Mouse (Mus musculus) kidney, postnatal 14 days (tissue): ENCODE results near the gene Map2k6.
A peak's percentile ranks its signal among the peaks of the same experiment; 100 is the strongest.

ENCODE experiments used
- DNase-seq: peaks from one replicate; pipeline ENCODE4 v3.0.0; 2022; ENCODE audit warnings: mixed read lengths

The Map2k6 gene

DNA sequence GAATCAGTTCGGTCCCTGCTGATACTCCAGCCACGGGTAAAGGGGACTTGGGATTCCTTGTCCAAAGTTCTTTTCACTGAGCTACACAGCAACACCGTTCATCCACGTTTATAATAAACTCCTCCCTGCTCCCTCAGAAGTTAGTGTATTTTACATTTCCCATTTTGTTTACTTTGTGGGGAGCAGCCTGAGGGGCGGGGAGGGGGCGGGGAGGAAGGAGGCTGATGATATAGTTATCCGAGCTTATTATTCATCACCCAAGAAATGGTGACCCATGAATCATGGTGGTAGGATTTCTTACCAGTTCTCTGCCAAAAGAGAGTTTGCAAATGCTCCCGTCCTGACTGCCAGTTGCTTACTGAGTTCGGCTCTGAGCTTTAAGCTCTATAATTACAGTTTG, 6.7 kb downstream of the Map2k6 start:
- DNase-seq = no peak

DNA sequence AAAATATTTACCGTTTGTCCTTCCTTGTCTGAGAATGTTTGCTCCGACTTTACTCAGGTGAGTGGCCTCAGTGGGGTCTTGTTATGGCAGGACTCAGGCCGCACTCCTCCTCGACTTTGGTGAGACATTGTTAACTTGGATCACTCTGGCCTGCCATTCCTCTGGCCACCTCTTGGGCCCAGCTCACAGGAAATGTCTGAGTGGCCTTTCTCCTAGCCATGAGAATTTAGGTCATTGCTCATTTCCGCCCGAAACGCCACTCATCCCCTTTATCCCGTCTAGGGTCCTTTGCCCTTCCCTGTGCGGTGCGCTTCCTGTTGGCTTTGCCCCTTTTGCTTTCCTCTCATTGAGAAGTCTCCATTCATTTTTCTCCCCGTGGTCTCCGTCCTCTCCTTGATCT, 10.2 kb downstream of the Map2k6 start:
- no peak for DNase-seq

DNA sequence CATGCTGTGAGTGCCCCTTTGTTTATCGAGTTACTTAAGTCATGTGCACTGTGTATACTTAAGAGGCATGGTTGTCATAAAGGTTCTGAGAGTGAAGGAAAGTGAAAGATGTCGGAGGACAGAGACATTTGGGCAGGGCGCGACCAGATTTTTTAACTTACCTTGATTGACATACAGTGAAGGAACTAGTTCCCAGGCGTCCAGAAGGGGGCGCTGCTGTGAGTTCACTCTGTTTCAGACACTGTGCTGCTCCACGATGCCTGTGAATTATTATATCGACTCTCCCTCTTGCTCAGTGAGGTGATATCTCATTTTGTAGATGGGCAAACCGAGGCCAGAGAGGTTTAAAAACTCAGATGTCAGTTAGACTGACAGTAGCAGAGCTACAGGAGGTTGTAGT, 10.9 kb downstream of the Map2k6 start:
- no peak for DNase-seq

DNA sequence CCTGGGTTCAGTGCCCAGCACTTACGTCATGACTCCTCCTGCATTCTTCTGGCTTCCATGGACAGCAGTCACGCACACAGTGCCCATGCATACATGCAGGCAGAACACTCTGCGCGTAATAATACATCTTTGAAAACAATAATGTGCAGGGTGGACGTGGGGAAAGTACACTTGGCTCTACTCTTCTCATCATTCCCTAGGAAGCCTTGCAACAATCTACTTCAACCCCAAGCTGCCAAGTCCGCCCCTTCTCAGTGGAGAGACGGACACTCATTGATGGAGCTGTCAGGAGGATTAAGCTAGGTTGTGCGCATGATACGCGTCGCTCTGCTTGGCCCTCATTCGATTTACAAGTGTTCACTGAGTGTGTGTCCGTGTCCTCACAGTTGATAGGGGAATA, 12.7 kb downstream of the Map2k6 start:
- no peak for DNase-seq

DNA sequence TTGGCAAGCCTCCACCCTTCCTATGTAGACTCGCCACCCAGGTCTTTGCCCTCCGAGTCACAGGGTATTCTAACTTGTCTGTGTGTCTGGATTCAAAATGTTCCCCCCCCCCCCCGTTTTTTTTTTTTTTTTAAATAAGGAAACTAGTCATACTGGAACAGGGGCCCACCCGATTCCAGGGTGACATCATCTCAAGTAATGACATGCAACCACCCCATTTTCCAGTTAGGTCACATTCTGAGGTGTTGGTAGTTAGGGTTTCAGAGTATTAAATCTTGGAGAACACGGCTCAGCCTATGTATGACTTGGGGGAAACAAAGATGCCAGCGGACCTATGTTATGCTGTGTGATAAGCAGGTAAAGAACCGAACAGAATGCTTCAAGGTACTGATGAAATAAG, 15.3 kb downstream of the Map2k6 start:
- DNase-seq = no peak

DNA sequence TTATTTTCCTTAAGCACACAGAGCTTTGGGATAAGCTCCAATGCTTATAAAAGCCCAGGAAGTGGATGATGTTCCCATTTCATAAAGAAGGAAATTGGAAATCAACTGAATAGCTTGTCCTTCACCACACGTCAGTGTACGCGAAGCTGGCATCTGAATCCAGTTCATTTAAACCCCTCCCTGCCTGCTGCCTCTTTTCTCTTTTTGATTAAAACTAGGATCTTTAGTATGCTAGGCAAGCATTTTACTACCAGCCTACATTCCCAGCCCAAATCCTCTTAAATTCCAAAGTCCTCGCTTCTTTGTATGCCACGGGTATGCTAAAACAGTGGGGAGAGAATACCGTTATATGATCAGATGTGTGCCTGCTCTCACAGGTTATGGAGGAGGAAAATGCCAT, 17.8 kb downstream of the Map2k6 start:
- DNase-seq = no peak

DNA sequence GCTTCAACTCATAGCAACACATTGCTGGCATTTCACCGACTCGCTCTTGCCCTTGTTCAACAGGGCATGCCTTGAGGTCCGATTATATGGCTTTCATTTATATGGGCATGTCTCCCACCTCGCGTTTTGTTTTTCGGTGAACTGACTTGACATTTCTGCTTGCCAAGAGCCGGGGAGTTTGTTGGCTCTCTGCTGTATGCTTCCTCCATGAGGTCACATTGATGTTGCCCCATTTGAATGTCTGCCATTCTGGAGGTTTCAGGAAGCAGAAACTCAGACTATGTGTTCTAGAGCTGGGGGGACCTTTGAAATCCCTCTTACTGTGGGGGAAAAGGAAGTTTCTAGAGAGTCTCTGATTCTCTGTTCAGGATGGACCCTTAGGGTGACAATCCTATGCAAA, 21.5 kb downstream of the Map2k6 start:
- no peak for DNase-seq

DNA sequence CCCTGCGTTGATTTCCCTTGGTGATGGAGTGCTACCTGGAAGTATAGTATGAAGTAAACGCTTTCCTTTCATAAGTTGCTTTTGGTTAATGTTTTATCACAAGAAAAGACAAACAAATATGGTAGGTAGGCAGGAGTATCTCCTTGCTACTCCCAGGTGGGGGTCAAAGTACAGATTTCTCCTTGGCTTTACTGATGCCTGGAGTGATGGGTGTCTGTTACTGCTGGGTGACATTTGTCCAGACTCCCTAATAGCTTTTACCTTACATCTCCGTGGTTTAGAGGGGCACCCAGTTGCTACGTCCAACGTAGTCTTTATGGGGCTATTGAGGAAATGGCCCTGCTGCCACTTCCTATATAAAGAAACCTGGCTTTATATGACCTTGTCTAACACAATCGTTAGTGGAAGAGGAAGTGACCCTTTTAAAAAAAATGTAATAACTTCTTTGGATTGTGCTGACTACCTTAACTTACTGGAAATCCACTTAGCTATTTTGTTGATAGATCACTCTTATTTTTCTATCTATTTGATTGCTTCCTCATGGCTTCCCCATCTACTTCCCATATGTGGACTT, 27.7 kb downstream of the Map2k6 start:
- no peak for DNase-seq

DNA sequence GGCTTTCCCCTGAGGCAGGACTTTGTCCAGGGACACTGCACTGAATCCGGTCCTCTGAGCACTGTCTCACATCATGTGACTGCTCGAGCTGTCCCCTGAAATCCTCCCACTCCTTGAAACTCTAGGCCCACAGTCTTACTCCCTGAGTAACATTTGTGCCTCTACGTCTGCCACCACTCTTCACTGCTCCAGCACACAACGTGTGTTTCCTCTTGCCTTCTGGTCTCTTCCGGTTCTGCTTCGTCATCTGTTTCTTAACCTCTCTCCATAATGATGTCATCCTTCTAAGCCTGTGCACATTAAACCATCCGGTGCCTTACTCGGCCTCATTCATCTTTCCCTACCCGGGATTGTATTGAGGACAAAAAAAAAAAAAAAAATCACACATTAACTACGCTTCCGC, 28.2 kb downstream of the Map2k6 start:
- no peak for DNase-seq

DNA sequence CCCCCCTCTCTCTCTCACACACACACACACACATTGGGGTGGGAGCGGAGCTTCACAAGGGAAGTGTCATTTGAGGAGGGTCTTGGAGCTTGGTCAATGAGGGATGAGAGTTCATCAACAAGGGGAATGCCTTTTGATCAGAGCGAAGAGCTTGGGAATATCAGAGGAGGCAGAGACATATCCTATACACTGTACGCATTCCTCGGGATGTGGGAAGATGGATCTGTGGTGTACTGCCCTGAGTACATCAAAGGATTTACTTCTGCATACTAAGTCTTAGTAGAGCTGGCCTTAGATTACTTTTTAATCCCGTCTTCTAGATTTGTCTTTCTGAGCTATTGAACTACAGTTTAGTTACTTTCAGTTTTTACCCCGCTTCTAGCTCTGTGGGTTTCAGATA, 30.1 kb downstream of the Map2k6 start:
- no peak for DNase-seq

DNA sequence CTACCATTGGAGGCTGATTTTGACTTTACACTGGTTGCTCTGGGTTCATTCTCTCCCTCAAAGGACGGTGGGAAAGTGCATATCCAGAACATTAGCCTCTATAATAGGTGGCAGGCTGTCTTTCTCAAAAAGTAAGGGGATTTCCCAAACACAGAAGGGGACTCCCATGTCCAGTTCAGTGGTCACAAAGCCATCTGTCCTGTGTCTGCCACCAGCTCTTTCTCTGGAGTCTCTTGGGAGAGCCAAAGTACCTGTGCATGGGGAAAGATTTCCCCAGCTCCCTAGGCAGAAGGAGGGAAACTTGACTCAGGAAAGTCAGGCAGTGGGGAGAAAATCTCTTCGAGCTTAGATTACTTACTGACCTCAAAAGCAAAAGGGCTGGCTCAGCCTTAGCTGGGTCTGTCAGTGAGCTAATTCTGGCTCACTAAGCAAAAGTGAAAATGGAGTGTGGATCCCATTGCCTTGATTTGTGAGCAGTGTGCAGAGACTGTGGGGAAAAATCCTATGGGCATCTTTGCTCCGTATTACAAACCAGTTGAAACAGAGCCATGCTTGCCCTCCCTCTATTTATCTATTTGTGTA, 31.0 kb downstream of the Map2k6 start:
- no peak for DNase-seq

DNA sequence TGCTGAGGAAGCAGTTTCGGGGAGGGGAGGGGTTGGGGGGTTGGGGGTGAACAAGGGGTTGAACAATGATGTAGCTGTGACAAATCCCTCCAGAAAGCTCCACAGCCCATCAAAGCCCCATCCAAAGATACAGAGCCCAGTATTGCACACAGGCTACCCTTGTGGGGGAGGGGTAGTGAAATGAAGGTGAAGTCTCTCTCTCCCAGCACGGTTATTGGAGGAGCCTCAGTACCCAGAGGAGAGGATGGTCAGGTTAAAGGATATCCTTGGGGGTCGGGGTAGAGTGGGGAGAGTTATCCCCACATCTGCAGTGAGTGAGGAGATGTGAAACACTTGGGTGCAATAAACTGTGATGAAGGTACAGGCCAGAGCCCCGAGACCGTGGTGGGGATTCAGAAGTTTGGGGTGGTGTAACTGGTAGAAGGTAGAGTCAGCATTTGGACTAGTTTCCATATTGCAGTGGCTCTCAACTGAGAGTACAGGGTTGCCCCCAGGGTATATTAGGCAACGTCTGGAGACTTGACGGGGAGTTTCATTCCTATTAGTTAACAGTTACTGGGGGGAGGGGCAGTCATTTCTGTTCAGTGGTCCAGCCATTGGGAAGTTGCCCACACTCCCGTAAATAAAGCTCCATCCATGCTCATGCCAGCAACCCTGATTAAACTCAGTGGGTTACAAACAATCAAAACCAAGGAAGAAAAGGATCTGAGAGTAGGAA, 37.1 kb downstream of the Map2k6 start:
- DNase-seq = no peak

DNA sequence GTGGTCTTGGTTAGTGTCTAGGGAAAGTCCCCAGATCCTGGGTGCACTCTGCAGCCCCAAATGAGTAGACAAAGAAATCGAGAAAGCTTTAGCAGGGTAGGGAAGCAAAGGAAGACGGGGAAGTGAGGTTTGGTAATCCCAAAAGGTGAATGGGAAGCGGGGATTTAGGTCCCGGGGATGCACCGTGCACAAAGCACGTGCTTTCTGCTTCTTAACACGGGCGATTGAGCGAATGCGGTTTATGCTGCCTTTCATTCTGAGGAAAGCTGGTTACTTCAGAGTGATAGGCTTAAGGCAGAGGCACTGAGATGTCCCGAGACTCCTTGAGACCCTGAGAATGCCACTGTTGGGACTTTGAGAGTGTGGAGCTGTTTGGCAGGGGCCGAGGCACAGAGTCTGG, 38.1 kb downstream of the Map2k6 start:
- no peak for DNase-seq

DNA sequence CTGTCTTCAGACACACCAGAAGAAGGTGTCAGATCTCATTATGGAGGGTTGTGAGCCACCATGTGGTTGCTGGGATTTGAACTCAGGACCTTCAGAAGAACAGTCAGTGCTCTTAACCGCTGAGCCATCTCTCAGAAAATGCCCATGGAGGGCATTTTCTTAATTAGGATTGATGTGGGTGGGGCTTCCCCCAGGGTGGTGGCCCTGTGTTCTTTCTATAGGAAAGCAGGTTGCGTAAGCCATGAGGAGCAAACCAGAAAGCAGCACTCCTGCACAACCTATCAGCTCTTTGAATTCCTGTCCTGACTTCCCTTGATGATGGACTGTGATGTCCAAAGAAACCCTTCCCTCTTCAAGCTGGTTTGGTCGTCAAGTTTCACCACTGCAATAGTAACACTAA, 39.2 kb downstream of the Map2k6 start:
- no peak for DNase-seq

DNA sequence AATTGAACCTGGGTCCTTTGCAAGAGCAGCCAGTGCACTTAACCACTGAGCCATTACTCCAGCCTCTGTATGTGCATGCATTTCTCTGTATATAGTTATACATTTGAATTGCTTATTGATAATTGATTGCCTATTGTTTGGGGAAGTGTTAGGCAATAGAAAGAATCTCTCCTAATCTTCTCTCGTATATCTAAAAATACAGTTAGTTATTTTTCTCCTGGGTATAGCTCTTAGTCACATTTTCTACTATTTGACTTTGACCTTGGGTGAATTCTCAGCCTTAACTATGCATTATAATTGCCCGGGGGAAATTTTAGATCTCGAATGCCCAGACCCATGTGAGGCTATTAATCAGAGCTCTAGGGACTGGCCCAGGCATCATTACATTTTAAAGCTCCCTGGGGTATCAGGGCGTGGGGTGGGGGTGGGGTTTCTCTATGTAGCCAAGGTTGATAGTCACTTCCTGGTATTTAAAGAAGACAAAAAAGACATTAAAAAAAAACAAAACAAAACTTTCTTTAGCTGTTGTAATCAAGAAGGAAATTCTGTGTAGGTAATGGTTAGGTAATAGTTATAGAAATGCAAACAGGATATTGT, 39.9 kb downstream of the Map2k6 start:
- DNase-seq = no peak

DNA sequence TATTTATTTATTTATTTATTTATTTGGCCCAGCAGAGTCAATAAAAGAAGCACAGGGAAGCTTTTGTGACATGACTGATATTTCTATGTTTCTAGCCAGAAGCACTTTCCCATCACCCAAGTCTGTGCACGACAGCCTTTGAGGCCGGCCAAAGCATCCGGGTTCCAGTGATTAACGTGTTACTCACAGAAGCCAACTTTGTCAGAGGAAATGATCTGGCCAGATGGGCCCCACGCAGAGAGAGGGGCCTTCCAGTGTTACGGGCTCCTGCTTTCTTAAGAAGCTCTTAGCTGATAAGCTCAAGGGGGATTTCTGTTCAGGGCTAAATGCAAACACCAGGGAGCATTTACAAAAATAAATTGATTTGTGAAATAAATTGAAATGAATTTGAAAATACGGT, 40.4 kb downstream of the Map2k6 start:
- peak; percentile 32 for DNase-seq

DNA sequence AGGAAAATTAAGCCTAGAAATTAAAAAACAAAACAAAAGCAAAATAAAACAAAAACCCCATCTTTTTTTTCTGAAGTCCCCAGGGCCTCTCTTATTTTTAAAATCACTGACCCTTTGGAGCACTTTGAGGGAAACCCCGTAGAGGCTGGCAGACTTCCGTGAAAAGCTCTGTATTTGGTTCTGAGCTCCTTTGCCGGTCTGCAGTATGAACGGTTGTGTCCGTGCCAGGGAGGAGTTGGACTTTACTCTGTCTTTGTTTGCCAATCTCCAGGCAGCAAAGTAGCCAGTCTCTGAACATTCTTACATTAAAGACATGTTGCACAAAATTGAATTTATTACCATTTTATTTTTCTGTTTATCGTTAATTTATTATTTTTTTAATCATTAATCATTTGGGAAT, 45.7 kb downstream of the Map2k6 start:
- DNase-seq = peak; percentile 66

DNA sequence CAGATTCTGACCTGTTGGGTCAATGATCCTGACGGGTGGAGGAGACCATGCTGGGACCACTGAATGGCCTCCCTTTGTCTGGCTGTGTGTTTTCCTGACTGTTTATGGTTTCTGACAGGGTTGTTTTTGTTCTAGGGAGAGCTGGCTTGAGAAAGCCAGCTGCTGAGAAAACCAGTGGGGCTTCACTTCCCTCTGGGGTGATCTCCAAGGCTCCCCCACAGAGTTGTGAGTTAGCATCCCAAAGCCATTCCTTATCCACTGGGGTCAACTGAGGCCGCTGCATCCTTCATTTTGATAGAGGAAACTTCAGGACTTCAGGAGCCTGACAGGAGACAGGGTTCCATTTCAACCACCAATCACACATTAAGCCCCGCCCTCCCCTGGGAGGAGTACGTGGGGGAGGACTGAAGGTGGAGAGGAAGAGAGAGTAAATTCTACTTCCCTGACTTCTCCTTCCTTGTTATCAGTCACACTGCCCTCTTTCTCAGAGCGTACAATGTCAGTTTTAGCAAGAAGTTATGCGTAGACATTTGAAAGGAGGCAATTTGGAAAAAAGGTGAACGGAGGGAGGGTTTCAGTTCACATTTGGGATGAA, 49.3 kb downstream of the Map2k6 start:
- DNase-seq = peak; percentile 50

DNA sequence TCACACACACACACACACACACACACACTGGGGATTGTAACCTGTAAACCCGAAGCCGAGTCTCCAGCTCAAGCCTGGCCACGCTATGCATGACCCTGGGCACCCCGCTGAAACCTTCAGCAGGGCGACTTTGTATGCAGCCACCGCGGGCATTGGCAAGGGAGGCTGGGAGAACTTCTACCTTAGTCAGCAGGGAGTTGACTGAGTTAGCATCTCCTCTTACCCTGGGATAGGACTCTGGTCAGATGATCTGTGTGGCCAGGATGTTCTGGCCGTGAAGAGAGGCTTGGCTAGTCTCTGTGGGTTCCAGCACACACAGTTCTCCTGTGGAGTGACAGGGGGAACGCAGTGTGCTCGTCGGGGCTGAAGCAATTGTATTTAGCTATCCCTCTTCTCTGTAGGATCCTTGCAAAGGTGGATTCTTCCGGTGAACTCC, 49.8 kb downstream of the Map2k6 start:
- peak; percentile 52 for DNase-seq

DNA sequence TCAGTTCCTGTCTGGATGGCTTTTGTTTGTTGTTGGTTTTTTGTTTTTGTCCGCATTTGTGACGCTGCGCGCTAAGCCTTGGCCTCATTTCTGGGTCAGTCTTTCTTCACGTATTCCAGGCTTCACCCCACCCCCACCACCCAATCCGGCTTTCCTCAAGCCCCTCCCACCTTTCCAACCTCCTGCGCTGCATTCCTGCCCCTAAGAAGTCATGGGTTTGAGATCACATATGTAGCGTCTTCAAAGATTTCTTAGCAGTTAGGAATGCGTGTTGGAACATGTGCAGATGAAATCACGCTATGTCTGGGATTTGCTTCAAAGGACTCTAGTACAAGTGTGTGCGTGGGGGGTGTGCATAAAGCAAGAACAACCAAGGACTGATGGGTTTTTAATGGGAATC, 50.3 kb downstream of the Map2k6 start:
- DNase-seq = no peak

DNA sequence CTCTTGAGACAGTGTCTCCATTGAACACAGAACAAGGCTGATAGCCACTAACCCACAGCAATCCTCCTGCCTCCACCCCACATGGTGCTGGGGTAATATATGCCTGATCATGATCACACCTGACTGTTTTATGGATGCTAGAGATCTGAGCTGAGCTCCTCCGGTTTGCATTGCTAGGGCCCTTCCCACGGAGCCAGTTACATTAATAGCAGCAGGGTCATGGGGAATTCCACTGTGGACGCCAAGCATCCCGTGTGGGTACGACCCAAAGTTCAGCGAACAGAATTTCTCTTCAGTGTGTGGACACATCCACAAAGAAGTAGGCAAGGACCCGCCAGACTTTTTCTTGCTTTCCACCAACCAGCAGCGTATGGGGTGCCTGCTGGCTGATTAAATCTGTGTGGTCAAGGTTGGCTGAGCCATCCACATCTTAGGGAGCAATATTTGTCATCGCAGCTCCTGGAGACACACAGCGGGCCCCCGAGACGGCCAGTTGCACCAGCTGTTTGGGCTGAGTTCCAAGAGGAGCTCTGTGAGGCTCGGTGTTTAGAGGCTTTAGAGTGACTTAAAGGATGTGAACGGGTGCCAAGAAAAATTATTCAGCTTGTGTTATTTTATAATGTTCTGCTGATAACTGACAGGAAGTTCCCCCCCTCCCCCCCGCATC, 51.3 kb downstream of the Map2k6 start:
- peak; percentile 79 for DNase-seq

DNA sequence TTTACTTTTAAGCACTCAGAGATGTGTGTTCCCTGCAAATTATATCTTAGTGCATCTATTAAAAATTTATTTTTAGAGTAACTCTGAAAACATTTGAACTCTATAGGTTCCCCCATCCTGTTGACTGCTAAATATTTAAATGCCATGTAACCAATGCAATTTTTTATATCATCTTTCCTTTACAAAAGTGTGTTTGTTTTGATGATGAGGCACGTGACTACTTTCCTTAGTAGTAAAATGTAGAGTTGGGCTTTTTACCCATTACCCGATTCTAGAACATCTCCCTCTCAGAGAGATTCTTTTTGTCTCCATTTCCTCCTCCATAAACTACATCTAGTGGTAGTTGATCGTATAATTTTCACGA, 51.8 kb downstream of the Map2k6 start:
- no peak for DNase-seq

DNA sequence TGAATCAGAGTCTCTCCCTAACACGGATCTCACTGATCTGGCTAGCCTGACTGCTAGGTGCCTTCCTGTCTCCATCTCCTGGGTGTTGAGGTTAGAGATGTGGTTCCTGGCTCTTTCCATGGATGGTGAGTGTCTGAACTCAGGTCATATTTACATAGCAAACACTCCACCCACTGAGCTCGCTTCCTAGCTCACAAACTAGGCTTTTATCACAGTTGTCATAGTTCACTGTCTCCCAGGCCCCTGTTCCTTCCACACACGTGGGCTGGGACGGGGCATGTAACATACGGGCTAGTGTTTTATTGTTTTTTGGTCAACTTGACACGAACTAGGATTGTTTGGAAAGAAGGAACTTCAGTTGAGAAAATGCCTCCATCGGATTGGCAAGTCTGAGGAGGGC, 52.7 kb downstream of the Map2k6 start:
- DNase-seq = no peak
